Mouse (Mus musculus): Measurements from ENCODE around the gene Tshz2.

DNA sequence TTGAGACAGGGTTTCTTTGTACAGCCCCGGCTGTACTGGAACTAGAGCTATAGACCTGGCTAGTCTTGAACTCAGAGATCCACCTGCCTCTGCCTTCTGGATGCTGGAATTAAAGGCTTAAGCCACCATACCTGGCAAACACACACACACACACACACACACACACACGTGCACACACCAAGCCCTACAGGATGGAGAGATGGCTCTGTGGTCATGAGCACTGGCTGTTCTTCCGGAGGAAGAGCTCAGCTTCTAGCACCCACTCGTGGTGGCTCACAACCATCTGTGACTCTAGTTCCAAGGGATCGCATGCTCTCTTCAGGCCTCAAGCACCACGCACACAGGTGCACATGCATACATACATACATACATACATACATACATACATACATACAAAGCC is 471.6 kb downstream of the Tshz2 start:
- TF ChIP-seq CTCF (IDR thresholded peaks at IDR 0.05; ENCODE audit: borderline replicate concordance, extremely low read depth, insufficient read depth, insufficient read length): no peak
- no peak for TF ChIP-seq POLR2A (IDR thresholded peaks at IDR 0.05; ENCODE audit: borderline replicate concordance, extremely low read depth, insufficient read depth, insufficient read length, poor library complexity, severe bottlenecking)
